Mouse (Mus musculus): ENCODE data around the gene Ggn. TPM values are rescaled to one million over a fixed set of nuclear protein-coding genes. Genes with fewer than 3 reads are reported as not detected.
A peak's percentile ranks its signal among the peaks of the same experiment; 100 is the strongest.
"Not testable (repeated sequence)": the region's sequence is repeated elsewhere in the genome, so short reads cannot be mapped to it uniquely, and the experiment has no call there.

Ggn gene
- not detected in 2 replicates for total RNA-seq (2015; ENCODE audit: low replicate concordance)
- total RNA-seq (2017; ENCODE audit: low replicate concordance), result not detected in 2 replicates

DNA sequence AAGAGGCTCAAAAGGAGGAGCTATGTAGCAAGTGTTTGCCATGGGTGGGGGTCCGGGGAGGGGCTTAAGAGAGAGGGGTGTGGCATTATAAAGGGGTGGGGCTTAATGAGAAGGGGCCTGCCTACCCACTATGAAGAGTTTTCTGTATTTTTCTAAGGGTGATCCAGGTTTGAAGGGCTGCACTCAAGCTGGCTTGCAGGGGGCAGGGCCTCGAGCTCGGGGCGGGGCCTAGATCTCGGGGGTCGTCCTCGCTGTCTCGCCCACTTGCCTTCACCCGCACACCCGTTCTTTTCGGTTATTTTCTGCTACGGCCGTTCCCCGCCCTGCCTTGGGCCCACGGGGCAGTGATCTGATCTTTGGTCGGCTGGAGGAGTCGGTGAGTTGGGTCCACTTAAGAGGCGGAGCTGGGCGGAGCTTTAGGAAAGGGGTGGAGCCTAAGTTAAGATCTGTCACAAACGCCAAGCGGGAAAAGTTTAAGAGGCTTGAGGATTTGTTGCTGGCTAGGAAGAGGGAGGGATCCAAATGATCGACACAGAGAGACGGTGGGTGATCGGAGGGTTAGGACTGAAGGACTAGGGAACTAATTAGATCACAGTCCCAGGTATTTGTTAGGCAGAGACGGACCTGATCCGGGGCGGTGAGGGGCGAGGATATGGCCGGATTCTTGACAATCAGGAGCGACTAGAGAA is at the start of gene Ggn, which contains the start of gene Spred3:
TSS of gene Ggn (plus strand) at position 145 of the 689 bp plus-strand sequence.
TSS of gene Spred3 (minus strand) at position 346 of the 689 bp plus-strand sequence.
- peak; percentile 75 for ATAC-seq (replicated peaks; ENCODE audit: low FRiP score, poor library complexity, severe bottlenecking)

DNA sequence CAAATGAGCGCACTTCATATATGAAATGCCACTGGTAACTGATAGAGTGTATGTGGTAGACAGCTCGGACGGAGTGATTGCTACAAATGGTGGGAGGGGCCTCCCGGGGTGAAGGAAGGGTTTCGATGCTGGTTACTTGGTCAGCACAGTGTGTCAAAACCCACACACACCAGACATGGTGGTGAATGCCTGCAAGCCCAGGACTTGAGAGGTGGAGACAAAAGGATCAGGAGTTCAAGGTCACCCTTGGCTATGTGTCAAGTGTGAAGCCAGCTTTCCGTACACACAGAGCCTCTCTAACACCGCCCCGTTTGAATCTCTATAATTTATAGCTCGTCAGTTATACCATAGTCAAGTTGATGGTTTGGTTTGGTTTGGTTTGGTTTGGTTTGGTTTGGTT is 47.2 kb upstream of the Ggn start:
- ATAC-seq (replicated peaks; ENCODE audit: low FRiP score, poor library complexity, severe bottlenecking), result no peak

DNA sequence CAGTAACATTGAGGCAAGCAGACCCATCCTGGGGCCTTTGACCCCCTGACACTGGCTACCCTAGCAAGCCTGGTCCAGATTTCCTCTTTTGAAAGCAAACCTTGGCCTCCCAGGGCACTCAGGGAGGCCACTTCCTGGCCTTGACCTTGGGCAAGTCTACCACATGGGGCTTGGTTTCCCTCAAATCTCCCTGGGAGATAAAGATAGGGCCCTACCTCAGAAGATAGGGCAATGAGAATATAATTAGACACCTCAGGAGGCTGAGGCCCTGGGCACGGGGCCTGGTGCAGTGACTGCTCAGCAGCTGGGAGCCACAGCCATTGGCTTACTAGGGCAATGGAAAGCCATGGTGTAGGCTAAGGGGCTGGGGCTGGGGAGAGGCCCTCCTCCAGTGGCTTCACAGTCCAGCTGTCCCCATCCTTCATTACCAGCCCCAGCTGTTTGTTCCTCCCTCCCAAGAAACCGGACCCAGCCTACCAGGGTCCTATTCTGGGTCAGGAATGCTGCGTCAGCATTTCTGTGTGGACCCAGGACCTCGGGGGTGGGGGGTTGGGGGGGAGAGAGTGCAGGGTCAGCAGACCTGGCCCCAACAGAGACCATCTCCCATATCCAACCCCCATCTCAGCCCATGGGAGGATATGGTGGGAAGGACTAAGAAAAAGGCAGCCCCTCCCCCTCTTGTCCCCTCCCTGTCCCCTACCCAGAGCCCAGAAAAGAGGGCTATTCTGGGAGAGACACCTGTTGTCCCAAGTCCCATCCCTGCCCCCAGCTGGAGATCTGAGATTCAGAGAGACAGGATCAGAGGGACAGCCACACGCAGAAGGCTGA is 46.3 kb upstream of the Ggn start:
- no peak for ATAC-seq (replicated peaks; ENCODE audit: low FRiP score, poor library complexity, severe bottlenecking)

DNA sequence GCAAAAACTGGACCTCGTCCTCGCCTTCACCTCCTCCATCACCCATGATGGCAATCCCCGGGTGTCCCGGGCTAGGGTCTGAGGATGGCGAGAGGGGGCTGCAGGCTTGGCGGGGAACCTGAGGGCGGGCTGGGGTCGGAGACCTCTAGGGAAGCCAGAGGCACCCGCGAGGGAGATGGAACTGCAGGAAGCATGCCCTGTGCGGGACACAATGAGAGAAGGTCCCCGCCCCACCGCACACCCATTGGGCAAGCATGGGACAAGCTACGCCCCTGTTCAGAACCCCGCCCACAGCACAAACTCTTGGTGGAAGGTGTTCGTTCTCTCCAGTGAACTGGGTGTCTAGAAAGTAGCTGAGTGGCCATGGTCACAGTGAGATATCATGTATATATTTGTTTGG is 45.0 kb upstream of the Ggn start, which contains the start of gene Ryr1:
TSS of gene Ryr1 (minus strand) at position 210 of the 400 bp plus-strand sequence.
- peak; percentile 62; the same call in 1 of the 2 replicates for ATAC-seq (replicated peaks; ENCODE audit: low FRiP score, poor library complexity, severe bottlenecking)

DNA sequence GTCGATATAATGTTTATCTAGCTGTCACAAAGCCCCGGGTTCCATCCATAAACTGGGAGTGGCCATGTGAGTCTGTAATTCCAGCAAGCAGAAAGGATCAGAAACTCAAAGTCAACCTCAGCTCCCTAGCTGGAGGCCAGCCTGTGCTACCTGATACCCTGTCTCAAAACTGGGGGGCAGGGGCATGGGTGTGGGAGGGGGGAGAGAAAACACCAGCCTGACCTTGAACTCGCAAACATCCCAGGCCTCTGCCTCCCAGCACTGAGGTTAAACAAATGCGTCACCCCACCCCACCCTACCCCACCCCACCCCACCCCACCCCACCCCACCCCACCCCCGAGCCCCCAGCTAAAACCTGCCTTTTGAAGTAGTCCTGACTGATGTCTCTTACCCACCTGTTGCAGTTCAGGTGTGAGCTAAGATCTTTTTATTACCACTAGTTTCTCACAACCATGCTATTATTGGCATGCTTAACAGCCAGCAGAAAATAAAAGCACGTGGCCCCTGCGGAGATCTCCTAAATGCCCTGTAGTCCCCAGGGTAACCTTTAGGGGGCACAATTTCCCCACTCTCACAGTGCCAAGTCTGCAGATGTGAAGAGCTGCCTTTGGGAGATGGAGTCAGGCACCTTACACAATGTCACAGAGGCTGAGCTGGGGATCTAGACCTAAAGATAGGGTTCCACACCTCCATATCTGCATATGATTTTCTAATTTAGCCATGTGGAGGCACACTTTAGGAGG is 43.7 kb upstream of the Ggn start:
- no peak for ATAC-seq (replicated peaks; ENCODE audit: low FRiP score, poor library complexity, severe bottlenecking)

DNA sequence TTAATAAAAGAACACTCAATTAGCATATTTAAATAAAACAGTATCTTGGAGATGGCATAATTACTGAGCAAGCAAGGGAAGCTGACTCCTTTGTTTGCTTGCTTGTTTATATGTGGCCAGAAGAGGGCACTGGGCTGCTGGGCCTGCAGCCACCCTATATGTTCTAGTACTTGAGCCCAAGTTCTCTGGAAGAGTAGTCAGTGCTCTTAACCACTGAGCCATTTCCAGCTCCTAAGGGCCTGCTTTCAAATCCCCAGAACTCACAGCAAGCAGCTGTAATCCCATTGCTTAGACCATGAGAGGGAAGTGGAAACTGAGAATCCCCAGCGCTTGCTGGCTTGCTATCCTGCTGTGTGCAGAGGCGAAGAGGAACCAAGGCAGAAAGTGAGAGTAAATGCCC is 41.3 kb upstream of the Ggn start:
- no peak for ATAC-seq (replicated peaks; ENCODE audit: low FRiP score, poor library complexity, severe bottlenecking)

DNA sequence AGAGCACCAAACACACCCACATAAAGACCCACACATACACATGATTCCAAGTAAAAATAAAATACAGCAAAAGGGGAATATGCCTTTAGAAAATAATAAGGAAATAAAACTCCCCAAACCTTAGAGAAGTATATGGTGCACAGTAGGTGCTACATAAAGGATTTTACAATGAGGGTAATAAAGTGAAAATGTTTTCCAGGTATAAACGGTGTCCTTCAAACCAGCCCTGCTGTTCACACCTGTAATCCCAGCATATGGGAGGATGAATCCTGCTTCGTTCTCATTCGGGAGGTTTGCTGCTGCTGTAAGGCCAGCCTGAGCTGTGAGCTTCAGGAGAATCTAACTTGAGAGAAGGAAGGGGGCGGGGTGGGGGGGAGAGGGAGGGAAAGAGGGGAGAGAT is 35.8 kb upstream of the Ggn start:
- no peak for ATAC-seq (replicated peaks; ENCODE audit: low FRiP score, poor library complexity, severe bottlenecking)

DNA sequence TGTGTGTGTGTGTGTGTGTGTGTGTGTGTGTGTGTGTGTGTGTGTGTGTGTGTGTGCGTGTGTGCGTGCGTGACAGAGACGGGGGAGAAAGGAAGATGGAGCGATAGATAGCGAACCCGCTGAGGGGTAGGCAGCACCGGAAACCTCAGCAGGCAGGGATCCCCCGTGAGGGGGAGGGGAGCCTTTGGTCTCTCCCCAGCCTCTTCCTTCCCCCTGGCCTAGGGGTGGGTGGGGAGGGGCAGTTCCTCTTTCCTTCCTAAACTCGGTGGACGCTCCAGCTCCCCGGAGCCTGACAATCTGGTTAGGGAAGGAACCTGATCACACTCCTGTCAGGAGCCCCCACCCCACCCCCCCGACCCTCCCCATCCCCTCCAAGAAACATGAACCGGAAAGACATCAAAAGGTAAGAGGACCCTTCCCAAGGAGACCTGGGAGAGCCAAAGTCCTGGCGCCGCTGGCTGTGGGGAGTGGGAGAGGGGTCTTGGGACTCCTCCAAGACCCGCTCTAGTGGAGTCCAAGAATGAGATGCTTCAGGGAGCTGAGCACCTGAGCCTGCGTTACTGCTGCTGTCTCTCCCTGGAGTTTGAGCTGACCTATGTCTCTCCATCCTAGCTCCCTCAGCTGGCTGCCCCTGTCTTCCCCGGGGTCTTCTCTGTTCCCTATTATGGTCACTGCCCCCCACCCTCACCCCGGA is 35.2 kb upstream of the Ggn start, which contains the start of gene Rasgrp4:
TSS of gene Rasgrp4 (plus strand) at position 159 of the 694 bp plus-strand sequence.
- ATAC-seq (replicated peaks; ENCODE audit: low FRiP score, poor library complexity, severe bottlenecking), result no peak

DNA sequence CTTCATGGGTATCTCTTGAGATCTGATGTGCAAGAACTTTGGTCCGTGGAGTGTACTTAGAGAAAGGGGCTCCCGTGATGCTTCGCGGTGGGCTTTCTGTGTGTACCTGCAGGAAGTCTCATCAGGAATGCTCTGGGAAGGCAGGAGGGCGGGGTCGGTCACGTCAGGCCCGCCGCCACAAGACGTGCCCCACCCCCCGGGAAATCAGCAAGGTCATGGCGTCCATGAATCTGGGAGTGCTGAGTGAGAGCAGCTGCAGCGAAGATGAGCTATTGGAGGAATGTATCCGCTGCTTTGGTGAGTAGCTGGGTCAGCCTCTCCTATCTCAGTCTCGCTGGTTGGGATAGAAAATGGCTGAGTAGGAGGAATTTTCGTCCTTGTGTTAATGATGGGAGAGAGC is 32.6 kb upstream of the Ggn start:
- no peak for ATAC-seq (replicated peaks; ENCODE audit: low FRiP score, poor library complexity, severe bottlenecking)

DNA sequence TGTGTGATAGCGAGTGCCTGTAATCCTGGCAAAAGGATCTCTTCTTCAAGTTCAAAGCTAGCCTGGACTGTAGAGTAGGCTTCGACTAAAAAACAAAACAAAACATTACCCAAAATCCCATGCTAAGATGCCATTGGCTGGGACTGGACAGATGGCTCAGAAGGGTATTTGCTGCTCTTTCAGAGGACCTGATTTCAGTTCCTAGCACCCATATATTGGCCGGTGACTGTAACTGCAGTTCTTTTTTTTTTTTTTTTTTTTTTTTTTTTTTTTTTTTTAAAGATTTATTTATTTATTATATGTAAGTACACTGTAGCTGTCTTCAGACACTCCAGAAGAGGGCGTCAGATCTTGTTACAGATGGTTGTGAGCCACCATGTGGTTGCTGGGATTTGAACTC is 30.8 kb upstream of the Ggn start:
- ATAC-seq (replicated peaks; ENCODE audit: low FRiP score, poor library complexity, severe bottlenecking), result not testable (repeated sequence)

DNA sequence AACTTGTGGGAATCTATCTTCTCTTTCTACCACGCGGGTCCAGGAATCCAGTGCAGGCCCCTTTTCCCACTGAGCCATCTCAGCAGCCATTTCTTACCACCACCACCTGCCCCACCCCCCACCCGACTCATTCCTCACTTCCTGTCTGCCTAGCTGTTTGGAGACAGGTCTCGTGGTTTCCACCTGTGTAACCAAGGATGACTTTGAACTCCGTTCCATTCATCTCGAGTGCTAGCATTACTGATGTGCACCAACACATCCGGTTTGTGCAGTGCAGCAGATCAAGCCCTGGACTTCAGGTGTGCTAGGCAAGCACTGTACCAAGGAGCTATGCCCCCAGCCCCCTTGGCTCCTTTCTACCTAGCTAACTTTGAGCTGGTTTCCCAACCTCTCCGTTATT is 28.6 kb upstream of the Ggn start:
- no peak for ATAC-seq (replicated peaks; ENCODE audit: low FRiP score, poor library complexity, severe bottlenecking)

DNA sequence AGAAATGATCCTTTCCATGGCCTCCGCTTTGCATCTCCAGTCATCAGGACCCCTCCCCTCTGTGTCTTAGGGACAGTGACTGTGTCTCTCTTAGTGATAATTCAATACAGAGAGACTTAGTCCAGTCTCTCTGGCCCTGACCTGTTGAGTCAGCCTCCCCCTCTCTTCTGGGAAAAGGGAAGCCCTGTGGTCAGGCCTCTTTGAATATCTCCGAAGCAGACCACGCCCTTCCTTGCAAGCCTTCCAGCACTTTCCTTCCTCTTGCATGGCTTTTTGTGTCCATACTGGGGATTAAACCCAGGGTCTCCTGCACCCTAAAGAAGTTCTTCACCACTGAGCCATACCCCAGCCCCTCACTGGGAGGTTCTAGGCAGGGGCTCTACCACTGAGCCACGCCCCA is 26.0 kb upstream of the Ggn start:
- ATAC-seq (replicated peaks; ENCODE audit: low FRiP score, poor library complexity, severe bottlenecking), result no peak

DNA sequence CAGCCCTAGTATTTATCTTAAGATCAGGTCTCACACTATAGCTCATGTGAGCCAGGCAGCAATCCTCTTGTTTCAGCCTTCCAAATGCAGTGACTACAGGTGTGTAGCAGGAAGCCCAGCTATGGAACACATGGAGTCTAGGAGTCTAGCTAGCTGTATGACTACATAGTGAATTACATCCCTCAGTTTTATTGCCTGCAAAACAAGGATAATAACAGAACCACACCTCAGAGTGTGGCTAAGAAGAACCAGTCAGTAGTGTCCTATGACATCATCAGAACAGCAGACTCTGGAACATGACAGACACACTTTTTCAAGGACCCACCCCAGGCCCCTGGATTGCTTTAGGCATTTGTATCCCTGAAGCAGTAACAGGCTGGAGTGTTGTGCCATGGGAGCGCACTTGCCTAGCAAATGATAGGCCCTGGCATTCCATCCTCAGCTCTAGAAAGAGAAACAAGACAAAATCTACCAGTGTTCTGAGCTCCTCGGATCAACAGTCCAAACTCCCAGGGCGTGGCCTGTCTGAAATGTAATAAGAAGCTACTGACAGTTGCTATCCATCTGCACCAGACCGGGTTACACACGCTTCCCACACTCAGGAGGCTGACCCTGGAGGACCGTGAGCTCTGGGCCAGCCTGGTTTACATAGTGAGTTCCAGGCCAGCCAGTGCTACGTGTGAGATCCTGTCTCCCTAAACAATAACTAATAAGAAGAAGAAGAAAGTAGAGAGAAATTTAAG is 23.2 kb upstream of the Ggn start:
- ATAC-seq (replicated peaks; ENCODE audit: low FRiP score, poor library complexity, severe bottlenecking), result no peak

DNA sequence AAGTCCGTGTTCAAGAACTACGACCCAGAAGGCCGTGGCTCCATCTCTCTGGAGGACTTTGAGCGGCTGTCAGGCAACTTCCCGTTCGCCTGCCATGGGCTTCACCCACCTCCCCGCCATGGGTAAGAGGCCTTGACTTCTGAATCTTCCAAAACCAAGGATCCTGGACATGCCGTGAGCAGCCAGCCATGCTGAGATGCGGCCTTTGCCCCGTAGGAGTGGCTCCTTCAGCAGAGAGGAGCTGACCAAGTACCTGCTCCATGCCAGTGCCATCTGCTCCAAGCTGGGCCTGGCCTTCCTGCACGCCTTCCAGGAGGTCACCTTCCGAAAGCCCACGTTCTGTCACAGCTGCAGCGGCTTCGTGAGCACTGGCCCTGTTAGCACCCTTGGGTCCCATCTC is 21.2 kb upstream of the Ggn start:
- ATAC-seq (replicated peaks; ENCODE audit: low FRiP score, poor library complexity, severe bottlenecking), result no peak

DNA sequence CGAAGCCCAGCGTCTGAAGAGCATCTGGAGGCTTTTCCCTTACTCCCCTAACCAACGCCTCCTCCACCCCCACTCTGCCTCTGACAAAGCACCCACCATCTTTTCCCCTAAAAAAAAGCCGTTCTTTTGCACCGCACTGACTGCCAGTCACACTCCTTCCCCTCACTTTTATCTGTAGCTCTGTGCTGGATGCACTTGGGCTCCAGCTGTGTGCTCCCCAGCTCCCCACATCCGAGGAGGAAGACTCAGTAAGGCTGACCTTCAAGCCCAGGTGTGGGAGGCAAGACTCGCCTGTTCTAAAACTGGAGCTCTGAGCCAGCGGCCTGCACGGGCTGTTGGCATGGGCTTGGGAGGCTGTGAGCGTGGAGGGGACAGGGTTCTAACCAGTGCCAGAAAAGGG is 18.5 kb upstream of the Ggn start:
- no peak for ATAC-seq (replicated peaks; ENCODE audit: low FRiP score, poor library complexity, severe bottlenecking)

DNA sequence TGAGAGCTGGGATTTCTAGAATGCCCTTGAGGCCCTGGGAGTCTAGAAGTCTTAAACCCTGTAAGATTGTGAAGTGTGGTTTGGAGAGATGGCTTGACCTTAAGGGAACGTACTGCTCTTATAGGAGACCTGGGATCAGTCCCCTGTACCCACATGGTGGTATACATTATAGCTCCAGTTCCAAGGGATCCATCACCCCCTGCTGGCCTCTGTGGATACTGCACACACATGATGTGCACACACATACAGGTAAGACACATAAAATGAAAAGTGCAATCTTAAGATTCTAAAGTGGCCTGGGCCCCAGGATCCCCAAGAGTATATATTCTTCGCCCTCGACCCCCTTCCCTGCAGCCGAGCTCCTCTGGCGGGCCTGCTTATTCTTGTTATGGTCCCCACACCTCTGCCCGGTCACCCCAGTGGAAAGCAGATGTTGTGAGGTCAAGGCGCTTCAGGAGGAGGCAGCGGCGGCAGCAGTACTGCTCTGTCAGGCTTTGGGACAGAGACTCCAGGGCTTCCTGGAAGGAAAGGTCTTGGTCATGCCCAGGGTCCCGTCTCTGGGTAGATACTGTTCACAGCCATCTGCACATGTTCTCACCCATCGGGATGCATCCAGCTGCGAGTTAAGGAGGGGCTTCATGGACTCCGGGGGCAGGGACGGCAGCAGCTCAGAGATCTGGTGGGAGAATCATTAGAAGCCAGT is 15.8 kb upstream of the Ggn start:
- no peak for ATAC-seq (replicated peaks; ENCODE audit: low FRiP score, poor library complexity, severe bottlenecking)

DNA sequence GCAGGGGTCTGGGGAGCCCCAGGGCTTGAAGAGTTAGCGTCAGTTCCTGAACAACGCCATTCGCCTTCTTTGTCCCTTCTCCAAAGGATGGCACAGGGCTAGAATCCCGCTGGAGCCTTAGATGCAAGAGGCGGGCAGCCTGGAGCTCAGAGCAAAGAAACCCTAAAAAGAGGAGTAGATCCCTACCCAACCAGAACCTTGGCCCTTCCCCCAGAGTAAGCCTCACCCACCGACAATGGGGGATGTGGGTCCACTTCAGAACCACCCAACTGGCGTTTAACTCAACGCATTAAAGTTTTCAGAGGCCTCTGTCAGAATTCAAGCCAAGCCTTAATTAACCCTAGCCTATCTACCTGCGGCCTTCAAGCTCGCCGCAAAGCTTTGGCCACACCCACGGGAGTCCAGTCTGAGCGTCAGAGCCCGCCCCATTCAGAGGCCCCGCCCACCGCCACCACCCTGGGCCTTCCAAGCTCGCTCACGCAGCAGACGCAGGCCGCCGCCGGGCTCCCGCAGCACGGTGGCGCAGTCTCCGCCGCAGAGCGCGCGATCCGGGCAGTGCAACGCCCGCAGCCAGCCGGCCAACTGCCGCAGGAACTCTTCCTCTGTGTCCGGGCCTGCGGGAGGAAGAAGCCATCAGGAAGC is 14.7 kb upstream of the Ggn start:
- peak; percentile 84 for ATAC-seq (replicated peaks; ENCODE audit: low FRiP score, poor library complexity, severe bottlenecking)
